Mouse (Mus musculus) liver, embryonic 14.5 days (tissue): ENCODE results near the gene Grip1.

ENCODE experiments used
- CTCF ChIP-seq: IDR thresholded peaks from 2 replicates; pipeline ENCODE4 v1.5.1; 2016; ENCODE audit warnings: antibody characterized with exemption, low read depth, control low read depth
- EP300 ChIP-seq: IDR thresholded peaks from 2 replicates; pipeline ENCODE4 v1.6.1; 2016; ENCODE audit warnings: antibody characterized with exemption, low read depth

DNA sequence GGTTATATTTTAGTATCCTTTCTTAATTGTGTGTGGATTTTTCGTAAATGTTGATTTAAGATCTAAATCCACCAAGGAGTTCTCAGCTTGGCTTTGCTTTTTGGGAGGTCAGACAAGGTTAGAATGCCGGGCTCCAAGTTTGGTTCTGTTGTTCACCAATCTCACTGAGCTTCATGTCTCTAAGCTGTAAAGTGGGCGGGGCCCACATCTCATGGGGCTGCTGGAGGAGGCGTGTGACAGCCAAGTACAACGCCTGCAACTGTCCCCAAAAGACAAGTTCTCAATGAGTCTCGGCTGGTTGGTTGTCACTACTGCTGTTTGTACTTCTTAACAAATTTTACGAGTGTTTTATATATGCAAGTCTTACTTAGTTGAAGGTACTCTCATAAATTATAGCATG is 272.3 kb downstream of the Grip1 start:
- TF ChIP-seq CTCF: no peak
- no peak for TF ChIP-seq EP300
